8 mouse cellular contexts compared by ENCODE assay signal in the genomic region with DNA sequence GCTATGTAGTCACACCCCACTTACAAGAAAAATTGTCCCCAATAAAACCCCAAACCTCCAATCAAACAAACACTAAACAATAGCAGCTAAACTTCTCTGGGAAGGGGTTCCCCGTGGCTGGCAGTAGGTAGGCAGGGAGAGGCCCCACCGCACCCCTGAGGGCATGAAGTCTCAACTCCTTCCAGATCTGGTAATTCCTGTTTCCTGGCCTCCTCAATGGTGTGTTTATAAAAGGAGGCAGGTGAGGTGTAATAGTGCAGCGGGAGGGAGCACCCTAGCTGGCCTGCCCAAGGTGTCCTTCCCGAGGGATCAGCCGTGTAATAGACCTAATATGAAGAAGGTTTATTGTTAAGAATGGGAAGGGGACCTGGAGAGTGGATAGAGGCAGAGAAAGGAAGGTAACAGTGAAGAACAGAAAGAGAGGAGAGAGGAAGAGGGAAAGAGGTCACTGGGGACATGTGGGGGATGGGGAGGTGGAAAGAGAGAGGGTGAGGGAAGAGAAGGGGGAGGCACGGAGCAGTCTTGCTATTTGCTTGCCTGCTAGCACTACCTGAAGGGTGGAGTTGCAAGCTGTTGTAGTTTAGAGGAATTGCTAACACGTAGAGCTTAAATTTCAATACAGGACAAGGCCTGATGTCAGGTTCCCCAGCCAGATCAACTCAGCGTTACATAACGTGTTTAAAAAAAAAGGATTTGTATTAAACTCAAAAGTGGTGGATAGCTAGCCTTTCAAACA. TPM values are rescaled to one million over a fixed set of nuclear protein-coding genes. Genes with fewer than 3 reads are reported as not detected.
DNase-seq lines count a peak whose midpoint lies in the region; ATAC-seq lines count a peak whose summit lies in the region.

No protein-coding gene starts in this region.

- peaks cover 12% of the 10 kb centered on the region for H3K4me1 ChIP-seq in heart, embryonic 13.5 days
- 0 out of 2 replicates have a peak, but pooled peaks cover 3% of the 10 kb centered on the region for H3K4me1 ChIP-seq in midbrain, embryonic 12.5 days
- peaks cover 11% of the 10 kb centered on the region for H3K4me1 ChIP-seq in midbrain, embryonic 10.5 days
- H3K4me1 ChIP-seq in kidney, embryonic 16.5 days (ENCODE audit: insufficient read depth, low read length) = peaks cover 6% of the 10 kb centered on the region; the same call in 1 of the 2 replicates
- H3K4me1 ChIP-seq in stomach, embryonic 16.5 days (ENCODE audit: control insufficient read depth, insufficient read depth, low read length) = peaks cover 7% of the 10 kb centered on the region

- no peaks in the 10 kb centered on the region for H3K9me3 ChIP-seq in heart, embryonic 13.5 days
- no peaks in the 10 kb centered on the region for H3K9me3 ChIP-seq in midbrain, embryonic 12.5 days
- no peaks in the 10 kb centered on the region for H3K9me3 ChIP-seq in midbrain, embryonic 10.5 days (replicated peaks)
- no peaks in the 10 kb centered on the region for H3K9me3 ChIP-seq in kidney, embryonic 16.5 days (ENCODE audit: low read length)
- no peaks in the 10 kb centered on the region for H3K9me3 ChIP-seq in stomach, embryonic 16.5 days (replicated peaks; ENCODE audit: control insufficient read depth, low read length)

- WGBS in heart, embryonic 13.5 days = 81% methylated on average over 9 of the region's 9 CpGs
- WGBS in midbrain, embryonic 12.5 days = 88% methylated on average over 9 of the region's 9 CpGs
- 86% methylated on average over 9 of the region's 9 CpGs for WGBS in midbrain, embryonic 10.5 days
- 69% methylated on average over 9 of the region's 9 CpGs for WGBS in kidney, embryonic 16.5 days
- 60% methylated on average over 9 of the region's 9 CpGs for WGBS in stomach, embryonic 16.5 days

- H3K36me3 ChIP-seq in heart, embryonic 13.5 days = no peaks in the 10 kb centered on the region
- no peaks in the 10 kb centered on the region for H3K36me3 ChIP-seq in midbrain, embryonic 12.5 days
- no peaks in the 10 kb centered on the region for H3K36me3 ChIP-seq in midbrain, embryonic 10.5 days
- H3K36me3 ChIP-seq in kidney, embryonic 16.5 days (ENCODE audit: insufficient read depth, low read length) = no peaks in the 10 kb centered on the region
- no peaks in the 10 kb centered on the region for H3K36me3 ChIP-seq in stomach, embryonic 16.5 days (ENCODE audit: control insufficient read depth, insufficient read depth, low read length)

- no peak overlapping the region for H3K27ac ChIP-seq in heart, embryonic 13.5 days (replicated peaks)
- H3K27ac ChIP-seq in midbrain, embryonic 12.5 days (replicated peaks) = no peak overlapping the region
- H3K27ac ChIP-seq in midbrain, embryonic 10.5 days (replicated peaks) = no peak overlapping the region
- H3K27ac ChIP-seq in kidney, embryonic 16.5 days (ENCODE audit: low read length) = peak overlapping the region; percentile 75
- peak overlapping the region; percentile 89 for H3K27ac ChIP-seq in stomach, embryonic 16.5 days (ENCODE audit: low read length)

- H3K9ac ChIP-seq in heart, embryonic 13.5 days = peak overlapping the region; percentile 48; the same call in 1 of the 2 replicates
- H3K9ac ChIP-seq in midbrain, embryonic 12.5 days (replicated peaks) = no peak overlapping the region
- no peak overlapping the region for H3K9ac ChIP-seq in kidney, embryonic 16.5 days (replicated peaks; ENCODE audit: low read length)
- H3K9ac ChIP-seq in stomach, embryonic 16.5 days (ENCODE audit: low read length) = peak overlapping the region; percentile 52; the same call in 1 of the 2 replicates

- peaks cover 11% of the 10 kb centered on the region; the same call in 1 of the 2 replicates for H3K27me3 ChIP-seq in heart, embryonic 13.5 days (replicated peaks)
- no peaks in the 10 kb centered on the region for H3K27me3 ChIP-seq in midbrain, embryonic 12.5 days
- no peaks in the 10 kb centered on the region for H3K27me3 ChIP-seq in midbrain, embryonic 10.5 days (ENCODE audit: low read depth, poor library complexity, severe bottlenecking)
- no peaks in the 10 kb centered on the region for H3K27me3 ChIP-seq in kidney, embryonic 16.5 days (ENCODE audit: insufficient read depth, low read length)
- H3K27me3 ChIP-seq in stomach, embryonic 16.5 days (ENCODE audit: control insufficient read depth, insufficient read depth, low read length) = no peaks in the 10 kb centered on the region

- peak overlapping the region; percentile 32; the same call in 1 of the 2 replicates for H3K4me3 ChIP-seq in heart, embryonic 13.5 days
- H3K4me3 ChIP-seq in midbrain, embryonic 12.5 days = no peak overlapping the region
- H3K4me3 ChIP-seq in midbrain, embryonic 10.5 days = no peak overlapping the region
- H3K4me3 ChIP-seq in kidney, embryonic 16.5 days (ENCODE audit: low read length) = no peak overlapping the region
- H3K4me3 ChIP-seq in stomach, embryonic 16.5 days (replicated peaks; ENCODE audit: low read length) = peak overlapping the region; percentile 29

- ATAC-seq in heart, embryonic 13.5 days (ENCODE audit: extremely low read depth, insufficient number of reproducible peaks, low FRiP score, low TSS enrichment) = no peak
- peak; percentile 11; the same call in 1 of the 2 replicates for ATAC-seq in midbrain, embryonic 12.5 days (ENCODE audit: low FRiP score, low read depth)
- ATAC-seq in kidney, embryonic 16.5 days (ENCODE audit: low FRiP score, low TSS enrichment) = no peak
- ATAC-seq in stomach, embryonic 16.5 days (ENCODE audit: insufficient read depth, low FRiP score) = no peak; the same call in 1 of the 2 replicates

- DNase-seq in heart, adult 18-20 months = no peak
- DNase-seq in midbrain, embryonic 10.5 days (ENCODE audit: low spot score) = no peak
- no peak for DNase-seq in retina, postnatal 1 day
- DNase-seq in ovary, postnatal 36 days (ENCODE audit: low spot score) = no peak

- peak overlapping the region; percentile 62 for H3K4me2 ChIP-seq in heart, embryonic 13.5 days
- no peak overlapping the region for H3K4me2 ChIP-seq in midbrain, embryonic 12.5 days (replicated peaks)
- H3K4me2 ChIP-seq in kidney, embryonic 16.5 days (replicated peaks; ENCODE audit: low read depth, low read length) = peak overlapping the region; percentile 44; the same call in 1 of the 2 replicates
- H3K4me2 ChIP-seq in stomach, embryonic 16.5 days (ENCODE audit: low read depth, low read length) = peak overlapping the region; percentile 51

RNA-seq across cellular contexts. Expression of gene Mki67, which starts 18.9 kb away (rescaled TPM):
- polyA plus RNA-seq in heart, embryonic 13.5 days (2015; fragmentation: Nextera tagmentation; extraction: Ambion mirVana) = 23.5 and 26.2 TPM in 2 replicates
- 1 to 10 TPM; 1.4 to 1.8 TPM for total RNA-seq in heart, adult 18-20 months (2021)
- 50.9 and 54.9 TPM in 2 replicates for polyA plus RNA-seq in midbrain, embryonic 12.5 days (2016; fragmentation: Nextera tagmentation; extraction: Ambion mirVana)
- polyA plus RNA-seq in midbrain, embryonic 10.5 days (2016; fragmentation: Nextera tagmentation; extraction: Ambion mirVana) = 43.3 and 47.1 TPM in 2 replicates
- polyA plus RNA-seq in kidney, embryonic 16.5 days (2015; fragmentation: Nextera tagmentation; extraction: Ambion mirVana) = 32.6 and 35.8 TPM in 2 replicates
- 27.7 and 34.4 TPM in 2 replicates for polyA plus RNA-seq in stomach, embryonic 16.5 days (2015; fragmentation: Nextera tagmentation; extraction: Ambion mirVana)

Comparison
In these comparisons a context has a peak if more than half of its experiments do, and no peak if none do; other contexts are left out.
1. H3K27ac ChIP-seq: peak in kidney, embryonic 16.5 days (single experiment) and stomach, embryonic 16.5 days (single experiment); none in heart, embryonic 13.5 days (single experiment), midbrain, embryonic 12.5 days (single experiment) and midbrain, embryonic 10.5 days (single experiment).
2. H3K4me3 ChIP-seq: peak in heart, embryonic 13.5 days (single experiment) and stomach, embryonic 16.5 days (single experiment); none in midbrain, embryonic 12.5 days (single experiment), midbrain, embryonic 10.5 days (single experiment) and kidney, embryonic 16.5 days (single experiment).
3. H3K9ac ChIP-seq: peak in heart, embryonic 13.5 days (single experiment) and stomach, embryonic 16.5 days (single experiment); none in midbrain, embryonic 12.5 days (single experiment) and kidney, embryonic 16.5 days (single experiment).